ENCODE assay signal across 22 mouse cellular contexts in genomic region chr14:47169677-47170410, GRCm38 (mm10). TPM values are rescaled to one million over a fixed set of nuclear protein-coding genes. Genes with fewer than 3 reads are reported as not detected.
DNase-seq lines count a peak whose midpoint lies in the region; ATAC-seq and TF ChIP-seq lines count a peak whose summit lies in the region.
"Had no signal": no experiment of that assay in that cellular context is flagged by ENCODE, and none has a peak within 500 bp of the region (broad histone marks: within the 10 kb centered on the region; RNA-seq: fewer than 3 reads in every experiment).

No protein-coding gene starts in this region.

- WGBS in hindbrain, embryonic 14.5 days = 76% methylated on average over 9 of the region's 9 CpGs

- TF ChIP-seq CTCF in C2C12 (IDR thresholded peaks at IDR 0.05; ENCODE audit: control insufficient read depth, insufficient read depth, insufficient read length) = no peak

- H3K79me2 ChIP-seq in C2C12 (ENCODE audit: control insufficient read depth, insufficient read depth) = no peaks in the 10 kb centered on the region

- H3K36me3 ChIP-seq in C2C12 (ENCODE audit: control insufficient read depth, insufficient read depth) = no peaks in the 10 kb centered on the region
- no peaks in the 10 kb centered on the region for H3K36me3 ChIP-seq in hindbrain, embryonic 14.5 days (replicated peaks; ENCODE audit: control insufficient read depth, insufficient read depth)
- H3K36me3 ChIP-seq: embryonic facial prominence, embryonic 12.5 days; forebrain, embryonic 15.5 days; heart, embryonic 15.5 days had no signal

- no peaks in the 10 kb centered on the region for H3K9me3 ChIP-seq in hindbrain, embryonic 14.5 days (ENCODE audit: control insufficient read depth, low read length)
- H3K9me3 ChIP-seq: embryonic facial prominence, embryonic 12.5 days; forebrain, embryonic 15.5 days; heart, embryonic 15.5 days had no signal

- no peak overlapping the region for H3K4me3 ChIP-seq in C2C12 (ENCODE audit: insufficient read depth, poor library complexity, severe bottlenecking)
- H3K4me3 ChIP-seq in hindbrain, embryonic 14.5 days (replicated peaks; ENCODE audit: low read length) = no peak overlapping the region
- H3K4me3 ChIP-seq: embryonic facial prominence, embryonic 12.5 days; erythroblast, embryonic 14.5 days; forebrain, embryonic 15.5 days; heart, embryonic 15.5 days had no signal

- 0 out of 2 replicates have a peak, but pooled peaks have one; percentile 15 for ATAC-seq in megakaryocyte progenitor cell, adult 5-6 weeks (replicated peaks; ENCODE audit: poor library complexity)
- no peak for ATAC-seq in hindbrain, embryonic 14.5 days (ENCODE audit: low FRiP score)
- ATAC-seq in erythroid progenitor cell, adult 5-6 weeks (replicated peaks; ENCODE audit: low FRiP score, poor library complexity, severe bottlenecking) = no peak
- ATAC-seq: forebrain, embryonic 15.5 days; hindbrain, embryonic 16.5 days; intestine, postnatal 0 days; lung, postnatal 0 days had no signal

- no peaks in the 10 kb centered on the region for H3K27me3 ChIP-seq in C2C12 (ENCODE audit: control insufficient read depth, insufficient read depth, insufficient read length)
- no peaks in the 10 kb centered on the region for H3K27me3 ChIP-seq in hindbrain, embryonic 14.5 days (ENCODE audit: control insufficient read depth, insufficient read depth, low read length)
- H3K27me3 ChIP-seq: embryonic facial prominence, embryonic 12.5 days; forebrain, embryonic 15.5 days; heart, embryonic 15.5 days had no signal

- H3K4me2 ChIP-seq in hindbrain, embryonic 14.5 days (replicated peaks) = no peak overlapping the region
- H3K4me2 ChIP-seq: embryonic facial prominence, embryonic 12.5 days; forebrain, embryonic 15.5 days; heart, embryonic 15.5 days had no signal

- H3K4me1 ChIP-seq in hindbrain, embryonic 14.5 days (replicated peaks; ENCODE audit: control insufficient read depth, insufficient read depth, low read length) = no peaks in the 10 kb centered on the region
- H3K4me1 ChIP-seq: embryonic facial prominence, embryonic 12.5 days; forebrain, embryonic 15.5 days had no signal

- H3ac ChIP-seq in C2C12 (ENCODE audit: control insufficient read depth, insufficient read length, low read depth) = no peak overlapping the region

- H3K79me3 ChIP-seq in C2C12 (ENCODE audit: low read depth) = no peaks in the 10 kb centered on the region

- no peak overlapping the region for H3K9ac ChIP-seq in hindbrain, embryonic 14.5 days
- H3K9ac ChIP-seq: embryonic facial prominence, embryonic 12.5 days; forebrain, embryonic 15.5 days; heart, embryonic 15.5 days had no signal

- peak; percentile 95 for DNase-seq in 416B (ENCODE audit: low read depth)
- peak; percentile 47 for DNase-seq in adrenal gland, postnatal 10 days
- DNase-seq in frontal cortex, adult 2 months (ENCODE audit: extremely low spot score in 1 of 2, low spot score in 1 of 2) = no peak
- no peak for DNase-seq in hindbrain, embryonic 14.5 days (ENCODE audit: low spot score)
- DNase-seq: cerebellum, adult 9-10 months; heart, adult 18-20 months; heart, postnatal 4 days; left cerebral cortex, postnatal 4 days; liver; midbrain, embryonic 14.5 days; right cerebral cortex, postnatal 4 days; thymus, postnatal 25 days had no signal

- H3K27ac ChIP-seq in hindbrain, embryonic 14.5 days = no peak overlapping the region
- H3K27ac ChIP-seq: embryonic facial prominence, embryonic 12.5 days; forebrain, embryonic 15.5 days; heart, embryonic 15.5 days had no signal

TF ChIP-seq in C2C12, 6 proteins besides CTCF, POLR2A, EP300 and RAD21:
- TF ChIP-seq CEBPB (IDR thresholded peaks at IDR 0.05; ENCODE audit: low read depth) (no peak), MYOD1 (IDR thresholded peaks at IDR 0.05; ENCODE audit: control insufficient read depth, insufficient read length, low read depth) (peak; percentile 94)

RNA-seq across cellular contexts. Expression of gene Gch1, which starts 19.4 kb away (rescaled TPM):
- 9.6 TPM for polyA plus RNA-seq in C2C12 (2012; fragmentation: generic; extraction: Trizol)
- 10 to 100 TPM; 33.4 to 40.4 TPM for total RNA-seq in adrenal gland, postnatal 10 days (2021)
- total RNA-seq in megakaryocyte progenitor cell, adult 5-6 weeks (2015) = 1.9 and 2.6 TPM in 2 replicates
- total RNA-seq in megakaryocyte progenitor cell, adult 5-6 weeks (2017) = 1.7 TPM in 2 replicates
- polyA plus RNA-seq in frontal cortex, adult 2 months (2012; rRNA removed) = 1.8 and 2.4 TPM in 2 replicates
- 5.2 and 6.4 TPM in 2 replicates for polyA plus RNA-seq in hindbrain, embryonic 14.5 days (2014; fragmentation: Nextera tagmentation; extraction: Ambion mirVana)
- total RNA-seq in erythroid progenitor cell, adult 5-6 weeks (2015; ENCODE audit: low replicate concordance) = 195 and 197 TPM in 2 replicates
- 146 and 154 TPM in 2 replicates for total RNA-seq in erythroid progenitor cell, adult 5-6 weeks (2017; ENCODE audit: low replicate concordance)

Comparison
In these comparisons a context has a peak if more than half of its experiments do, and no peak if none do; other contexts are left out.
1. DNase-seq: peak in 416B (single experiment) and adrenal gland, postnatal 10 days (single experiment); none in frontal cortex, adult 2 months (0 of 2) and hindbrain, embryonic 14.5 days (single experiment).
2. RNA of gene Gch1, which starts 19.4 kb away (total RNA-seq): 146 to 197 TPM in erythroid progenitor cell, adult 5-6 weeks and 33.4 to 40.4 TPM in adrenal gland, postnatal 10 days; 1.7 to 2.6 TPM in megakaryocyte progenitor cell, adult 5-6 weeks; every median in the first group is over 4 times any median in the second.